Mouse (Mus musculus): ENCODE results near the gene Heca. TPM values are rescaled to one million over a fixed set of nuclear protein-coding genes. Genes with fewer than 3 reads are reported as not detected.
A peak's percentile ranks its signal among the peaks of the same experiment; 100 is the strongest.

Gene Heca
- polyA plus RNA-seq, 1 experiment from 2014 or later: 4.1 TPM

- Histone ChIP-seq H3K27ac (no peak overlapping the region), H3K4me3 (no peak overlapping the region), H3K4me2 (replicated peaks) (no peak overlapping the region), H3K4me1 (peaks cover 8% of the 10 kb centered on the region), H3K27me3 (replicated peaks) (no peaks in the 10 kb centered on the region), H3K36me3 (no peaks in the 10 kb centered on the region), H3K9ac (no peak overlapping the region), H3K9me3 (no peaks in the 10 kb centered on the region)
- WGBS: 38% methylated on average over 8 of the region's 8 CpGs
- peak; percentile 33; the same call in 1 of the 2 replicates for ATAC-seq (ENCODE audit: low FRiP score, low read depth)
Measured at GRCm38 (mm10) chr10:17878002-17878919, 69.6 kb downstream of the Heca start.

DNA sequence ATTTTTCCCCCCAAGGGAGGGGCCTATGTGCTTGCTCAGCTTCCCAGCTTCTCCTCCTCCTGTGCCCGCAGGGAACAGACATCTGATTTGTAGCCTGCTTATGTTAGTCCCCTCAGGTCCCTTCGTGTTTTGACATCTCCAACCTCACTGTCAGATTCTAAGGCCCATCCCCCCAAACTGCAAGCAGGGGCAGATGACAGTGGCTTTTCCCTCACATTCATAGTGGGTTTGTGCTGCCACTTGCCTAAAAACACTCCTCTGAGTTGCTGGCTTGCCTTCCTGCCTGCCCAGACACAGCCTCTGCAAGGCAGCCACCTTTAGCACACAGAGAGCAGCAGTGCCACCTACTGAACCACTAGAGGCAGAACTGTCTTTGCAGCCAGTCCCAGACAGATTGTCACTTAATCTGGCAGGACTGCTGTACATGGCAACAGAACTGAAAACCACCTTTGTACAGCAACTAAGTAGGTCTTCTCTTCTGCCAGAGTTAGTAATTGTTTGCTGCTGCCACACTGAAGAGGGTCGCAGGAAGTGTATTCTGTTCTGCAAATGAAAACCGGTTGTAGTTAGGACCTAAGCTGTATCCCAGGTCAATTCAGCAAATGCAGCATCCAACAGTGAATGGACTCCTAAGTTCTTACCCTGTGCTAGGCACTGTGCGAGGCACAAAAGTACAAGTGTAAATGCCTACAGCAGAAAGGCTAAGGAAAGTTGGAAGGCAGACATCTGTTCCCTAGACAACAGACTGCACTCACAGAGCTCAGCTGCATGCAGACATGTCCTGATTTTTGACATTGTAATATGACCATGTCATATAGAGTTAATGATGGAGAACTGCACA lies 77.8 kb downstream of the Heca start:
- H3K9ac ChIP-seq: no peak overlapping the region
- H3K27me3 ChIP-seq (replicated peaks): no peaks in the 10 kb centered on the region
- WGBS: 27% methylated on average over 5 of the region's 5 CpGs
- H3K4me3 ChIP-seq: no peak overlapping the region
- no peaks in the 10 kb centered on the region for H3K4me1 ChIP-seq
- ATAC-seq (ENCODE audit: low FRiP score, low read depth): peak; percentile 91
- no peaks in the 10 kb centered on the region for H3K36me3 ChIP-seq
- H3K9me3 ChIP-seq: no peaks in the 10 kb centered on the region
- H3K4me2 ChIP-seq (replicated peaks): no peak overlapping the region
- H3K27ac ChIP-seq: no peak overlapping the region

- no peaks in the 10 kb centered on the region for H3K9me3 ChIP-seq
- no peaks in the 10 kb centered on the region for H3K4me1 ChIP-seq
- ATAC-seq (ENCODE audit: low FRiP score, low read depth): no peak
- H3K4me3 ChIP-seq: no peak overlapping the region
- no peak overlapping the region for H3K4me2 ChIP-seq (replicated peaks)
- no peak overlapping the region for H3K27ac ChIP-seq
- H3K36me3 ChIP-seq: no peaks in the 10 kb centered on the region
- WGBS: 82% methylated on average over 6 of the region's 6 CpGs
- H3K27me3 ChIP-seq (replicated peaks): no peaks in the 10 kb centered on the region
- H3K9ac ChIP-seq: no peak overlapping the region
Measured at GRCm38 (mm10) chr10:17860701-17861480, 87.0 kb downstream of the Heca start.

GRCm38 (mm10) chr10:17857647-17858261 lies 90.1 kb downstream of the Heca start:
- Histone ChIP-seq H3K27ac (no peak overlapping the region), H3K36me3 (no peaks in the 10 kb centered on the region)
- 87% methylated on average over 9 of the region's 9 CpGs for WGBS

GRCm38 (mm10) chr10:17844781-17845537 lies 102.9 kb downstream of the Heca start:
- peaks cover 3% of the 10 kb centered on the region; the same call in 1 of the 2 replicates for H3K36me3 ChIP-seq
- H3K4me1 ChIP-seq: no peaks in the 10 kb centered on the region
- no peak overlapping the region for H3K4me2 ChIP-seq (replicated peaks)
- H3K27me3 ChIP-seq (replicated peaks): no peaks in the 10 kb centered on the region
- ATAC-seq (ENCODE audit: low FRiP score, low read depth): no peak
- H3K9ac ChIP-seq: no peak overlapping the region
- H3K9me3 ChIP-seq: no peaks in the 10 kb centered on the region
- no peak overlapping the region for H3K4me3 ChIP-seq
- H3K27ac ChIP-seq: no peak overlapping the region
- 77% methylated on average over 4 of the region's 4 CpGs for WGBS

More at GRCm38 (mm10) chr10:17857647-17858261, 90.1 kb downstream of the Heca start:
- Histone ChIP-seq H3K9ac (no peak overlapping the region), H3K9me3 (no peaks in the 10 kb centered on the region), H3K4me3 (no peak overlapping the region), H3K4me1 (no peaks in the 10 kb centered on the region), H3K27me3 (replicated peaks) (no peaks in the 10 kb centered on the region), H3K4me2 (replicated peaks) (no peak overlapping the region)
- no peak for ATAC-seq (ENCODE audit: low FRiP score, low read depth)

- Histone ChIP-seq H3K27ac (no peak overlapping the region), H3K9ac (no peak overlapping the region), H3K27me3 (replicated peaks) (no peaks in the 10 kb centered on the region), H3K4me3 (no peak overlapping the region), H3K4me1 (no peaks in the 10 kb centered on the region), H3K36me3 (peaks cover 3% of the 10 kb centered on the region; the same call in 1 of the 2 replicates), H3K4me2 (replicated peaks) (no peak overlapping the region), H3K9me3 (no peaks in the 10 kb centered on the region)
- ATAC-seq (ENCODE audit: low FRiP score, low read depth): no peak
- 96% methylated on average over 3 of the region's 3 CpGs for WGBS
Measured at GRCm38 (mm10) chr10:17842030-17842429, 105.8 kb downstream of the Heca start.

GRCm38 (mm10) chr10:17836275-17836674 lies 111.6 kb downstream of the Heca start:
- Histone ChIP-seq H3K27me3 (replicated peaks) (no peaks in the 10 kb centered on the region), H3K4me2 (replicated peaks) (no peak overlapping the region), H3K4me3 (no peak overlapping the region), H3K9me3 (no peaks in the 10 kb centered on the region), H3K9ac (no peak overlapping the region), H3K36me3 (no peaks in the 10 kb centered on the region), H3K27ac (no peak overlapping the region), H3K4me1 (peaks cover 3% of the 10 kb centered on the region; the same call in 1 of the 2 replicates)
- 92% methylated on average over 1 of the region's 1 CpGs for WGBS
- no peak for ATAC-seq (ENCODE audit: low FRiP score, low read depth)

DNA sequence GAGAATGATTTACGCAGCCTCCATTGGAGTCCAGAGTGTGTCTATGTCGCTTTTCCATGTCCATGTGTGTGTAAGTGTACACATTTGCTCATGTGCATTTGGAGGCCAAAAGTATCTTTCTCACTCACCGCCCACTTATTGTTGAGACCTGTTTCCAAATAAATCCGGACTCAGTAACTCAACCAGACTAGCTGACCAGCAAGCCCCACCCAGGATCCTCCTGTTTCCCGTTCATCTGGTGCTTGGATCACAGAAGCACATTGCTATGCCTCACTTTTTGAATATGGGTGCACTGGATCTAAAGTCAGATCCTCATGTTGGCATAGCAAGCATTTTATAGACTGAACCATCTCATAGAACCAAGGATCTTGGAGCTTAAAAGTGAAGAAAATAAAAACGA lies 112.8 kb downstream of the Heca start:
- WGBS: 87% methylated on average over 6 of the region's 6 CpGs
- no peaks in the 10 kb centered on the region for H3K27me3 ChIP-seq (replicated peaks)
- no peak overlapping the region for H3K9ac ChIP-seq

GRCm38 (mm10) chr10:17831041-17831440 lies 116.8 kb downstream of the Heca start:
- WGBS: 22% methylated on average over 3 of the region's 3 CpGs
- Histone ChIP-seq H3K9me3 (no peaks in the 10 kb centered on the region), H3K4me2 (replicated peaks) (no peak overlapping the region), H3K27ac (no peak overlapping the region), H3K4me3 (no peak overlapping the region), H3K27me3 (replicated peaks) (no peaks in the 10 kb centered on the region), H3K9ac (no peak overlapping the region), H3K4me1 (peaks cover 18% of the 10 kb centered on the region; the same call in 1 of the 2 replicates), H3K36me3 (no peaks in the 10 kb centered on the region)
- ATAC-seq (ENCODE audit: low FRiP score, low read depth): peak; percentile 42; the same call in 1 of the 2 replicates

More for the DNA sequence above, 112.8 kb downstream of the Heca start:
- H3K4me1 ChIP-seq: peaks cover 9% of the 10 kb centered on the region; the same call in 1 of the 2 replicates
- H3K4me2 ChIP-seq (replicated peaks): no peak overlapping the region
- H3K27ac ChIP-seq: no peak overlapping the region
- ATAC-seq (ENCODE audit: low FRiP score, low read depth): no peak
- no peak overlapping the region for H3K4me3 ChIP-seq
- no peaks in the 10 kb centered on the region for H3K9me3 ChIP-seq
- no peaks in the 10 kb centered on the region for H3K36me3 ChIP-seq

DNA sequence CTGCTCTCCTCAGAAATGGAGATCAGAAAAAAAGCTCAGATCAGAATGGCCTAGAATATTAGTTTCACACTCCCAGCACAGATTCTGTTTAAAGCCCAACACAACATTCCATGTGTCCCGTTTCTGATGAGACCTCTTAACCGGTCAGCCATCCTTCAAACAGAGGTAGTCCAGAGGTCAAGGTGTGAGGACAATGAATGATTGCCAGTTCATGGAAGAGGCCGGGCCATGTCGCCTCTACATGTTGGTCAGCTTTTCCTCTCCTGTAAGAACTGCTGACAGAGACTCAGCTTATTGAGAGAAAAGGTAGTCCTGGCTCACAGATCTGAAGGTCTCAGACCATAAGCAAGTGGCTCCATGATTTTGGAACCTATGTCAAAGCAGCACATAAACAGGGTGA lies 118.7 kb downstream of the Heca start:
- no peak for ATAC-seq (ENCODE audit: low FRiP score, low read depth)
- Histone ChIP-seq H3K4me3 (no peak overlapping the region), H3K27me3 (replicated peaks) (no peaks in the 10 kb centered on the region), H3K4me2 (replicated peaks) (no peak overlapping the region), H3K36me3 (no peaks in the 10 kb centered on the region), H3K9ac (no peak overlapping the region), H3K4me1 (peaks cover 18% of the 10 kb centered on the region; the same call in 1 of the 2 replicates), H3K27ac (no peak overlapping the region), H3K9me3 (no peaks in the 10 kb centered on the region)
- 83% methylated on average over 4 of the region's 4 CpGs for WGBS

DNA sequence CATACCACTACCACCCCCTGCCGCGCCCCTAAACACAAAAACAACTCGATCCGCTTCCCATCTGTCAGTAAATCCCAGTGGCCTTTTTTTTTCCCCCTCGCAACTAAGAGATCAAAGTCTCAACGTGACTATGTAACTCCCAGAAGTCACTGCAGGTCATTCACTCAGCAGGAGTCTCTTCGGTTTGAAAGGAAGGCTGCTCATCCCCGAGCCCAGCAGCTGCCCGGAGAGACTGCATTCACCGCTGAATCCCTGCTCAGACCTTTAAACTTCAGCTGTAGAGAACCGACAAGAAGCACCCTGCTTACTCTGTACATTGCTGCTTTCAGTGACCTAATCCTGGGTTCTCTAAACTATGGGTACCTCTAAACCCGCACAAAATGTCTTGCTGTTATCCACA lies 120.5 kb downstream of the Heca start:
- Histone ChIP-seq H3K9me3 (no peaks in the 10 kb centered on the region), H3K4me1 (peaks cover 18% of the 10 kb centered on the region; the same call in 1 of the 2 replicates), H3K27me3 (replicated peaks) (no peaks in the 10 kb centered on the region), H3K9ac (no peak overlapping the region), H3K4me3 (no peak overlapping the region), H3K36me3 (no peaks in the 10 kb centered on the region), H3K27ac (no peak overlapping the region), H3K4me2 (replicated peaks) (peak overlapping the region; percentile 49)
- WGBS: under 1% methylated on average over 12 of the region's 12 CpGs
- peak; percentile 29 for ATAC-seq (ENCODE audit: low FRiP score, low read depth)

All from neural tube, embryonic 12.5 days (tissue).